Mouse (Mus musculus): ENCODE results near the gene Ssb. TPM values are rescaled to one million over a fixed set of nuclear protein-coding genes. Genes with fewer than 3 reads are reported as not detected.

The Ssb gene
- total and polyA plus RNA-seq, 2 experiments from 2014 or later: 152 to 287 TPM

DNA sequence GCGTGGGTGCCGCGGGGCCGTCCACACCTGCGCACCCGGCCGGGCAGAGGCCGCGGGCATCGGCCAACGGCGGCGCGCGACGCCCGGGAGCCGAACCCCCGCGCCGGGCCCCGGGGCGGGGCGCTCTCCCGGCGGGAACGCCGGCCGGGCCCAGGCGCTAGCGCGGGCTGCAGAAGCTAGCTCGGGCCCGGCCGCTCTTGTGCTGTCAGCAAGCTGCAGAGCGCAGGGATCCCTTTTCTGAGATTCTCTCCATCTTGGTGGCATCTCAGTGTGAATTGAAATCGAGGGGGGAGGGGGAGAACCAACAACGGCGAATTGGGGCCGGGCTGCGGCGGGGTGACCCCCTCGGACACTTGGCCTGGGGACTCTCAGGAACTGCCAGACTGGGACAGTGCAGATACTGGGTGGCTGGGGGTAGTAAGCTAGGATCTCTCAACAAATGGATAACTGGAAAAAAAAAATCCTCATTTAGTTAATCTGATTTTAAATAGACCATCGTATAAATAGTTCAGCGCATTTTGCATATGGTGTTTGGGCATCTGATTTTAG, 38.2 kb upstream of the Ssb start:
- H3K27ac ChIP-seq (ENCODE audit: low read depth, low read length): peak overlapping the region; percentile 98
- peaks cover 33% of the 10 kb centered on the region for H3K4me1 ChIP-seq (ENCODE audit: insufficient read depth)
- H3K27me3 ChIP-seq (ENCODE audit: insufficient read depth, low read length): no peaks in the 10 kb centered on the region
- H3K9me3 ChIP-seq (ENCODE audit: low read length): no peaks in the 10 kb centered on the region
- H3K36me3 ChIP-seq (ENCODE audit: insufficient read depth): 0 out of 2 replicates have a peak, but pooled peaks cover 7% of the 10 kb centered on the region
- DNase-seq (peak; percentile 79), ATAC-seq (peak; percentile 82)
- WGBS: 2% methylated on average over 45 of the region's 45 CpGs
- no peak for TF ChIP-seq CTCF (IDR thresholded peaks at IDR 0.05; ENCODE audit: low read depth)
- H3K4me2 ChIP-seq (ENCODE audit: low read depth): peak overlapping the region; percentile 67
- peak overlapping the region; percentile 89 for H3K4me3 ChIP-seq (ENCODE audit: low read depth, low read length)
- peak overlapping the region; percentile 95 for H3K9ac ChIP-seq

DNA sequence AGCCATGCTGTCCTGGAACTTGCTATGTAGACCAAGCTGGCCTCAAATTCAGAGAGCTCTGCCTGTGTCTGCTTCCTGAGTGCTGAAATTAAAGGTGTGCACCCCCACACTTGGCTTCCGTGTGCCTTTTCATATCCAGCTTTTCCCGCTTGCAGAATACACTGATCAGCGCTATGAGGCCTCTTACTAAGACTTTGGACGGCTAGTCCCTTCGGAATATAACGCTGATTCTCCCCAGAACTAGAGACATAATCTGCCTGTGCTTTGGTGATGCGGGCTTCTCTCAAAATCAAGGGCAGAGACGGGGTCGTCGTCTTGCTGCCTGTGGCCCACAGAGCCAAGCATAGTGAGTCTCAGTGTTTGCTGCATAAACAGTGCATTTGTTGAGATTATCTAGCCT, 35.5 kb upstream of the Ssb start:
- H3K9ac ChIP-seq: no peak overlapping the region
- DNase-seq: no peak
- WGBS: 67% methylated on average over 10 of the region's 10 CpGs

DNA sequence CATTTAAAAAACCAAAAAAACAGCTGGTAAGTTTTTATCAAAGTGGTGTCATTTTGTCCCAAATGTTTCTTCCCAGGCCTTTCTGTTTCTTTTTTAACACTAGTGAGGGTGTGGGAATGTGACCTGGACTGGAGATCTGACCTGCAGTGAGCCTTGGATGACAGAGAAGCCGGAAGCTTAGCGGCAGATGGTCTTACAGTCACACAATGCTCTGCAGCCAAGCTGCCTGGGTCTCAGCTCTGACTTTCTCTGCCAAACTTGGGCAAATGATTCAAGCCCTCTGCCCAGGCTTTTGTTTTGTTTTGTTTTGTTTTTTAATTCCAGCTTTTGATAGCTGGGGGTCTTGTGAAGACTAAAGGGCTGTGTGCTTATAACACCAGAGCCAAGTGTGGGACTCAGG, 35.0 kb upstream of the Ssb start:
- no peak overlapping the region for H3K27ac ChIP-seq (ENCODE audit: low read depth, low read length)
- peaks cover 34% of the 10 kb centered on the region for H3K36me3 ChIP-seq (ENCODE audit: insufficient read depth)
- ATAC-seq: no peak
- no peaks in the 10 kb centered on the region for H3K27me3 ChIP-seq (ENCODE audit: insufficient read depth, low read length)
- H3K9me3 ChIP-seq (ENCODE audit: low read length): no peaks in the 10 kb centered on the region
- peak; percentile 18 for DNase-seq
- TF ChIP-seq CTCF (IDR thresholded peaks at IDR 0.05; ENCODE audit: low read depth): no peak
- no peak overlapping the region for H3K4me2 ChIP-seq (ENCODE audit: low read depth)
- peaks cover 33% of the 10 kb centered on the region for H3K4me1 ChIP-seq (ENCODE audit: insufficient read depth)
- no peak overlapping the region for H3K9ac ChIP-seq
- no peak overlapping the region for H3K4me3 ChIP-seq (ENCODE audit: low read depth, low read length)
- WGBS: 38% methylated on average over 2 of the region's 2 CpGs

More for the DNA sequence above, 35.5 kb upstream of the Ssb start:
- H3K4me3 ChIP-seq (ENCODE audit: low read depth, low read length): no peak overlapping the region
- peaks cover 29% of the 10 kb centered on the region for H3K36me3 ChIP-seq (ENCODE audit: insufficient read depth)
- TF ChIP-seq CTCF (IDR thresholded peaks at IDR 0.05; ENCODE audit: low read depth): no peak
- peak overlapping the region; percentile 29; the same call in 1 of the 2 replicates for H3K27ac ChIP-seq (ENCODE audit: low read depth, low read length)
- peaks cover 33% of the 10 kb centered on the region for H3K4me1 ChIP-seq (ENCODE audit: insufficient read depth)
- H3K27me3 ChIP-seq (ENCODE audit: insufficient read depth, low read length): no peaks in the 10 kb centered on the region
- H3K9me3 ChIP-seq (ENCODE audit: low read length): no peaks in the 10 kb centered on the region
- no peak for ATAC-seq
- no peak overlapping the region for H3K4me2 ChIP-seq (ENCODE audit: low read depth)

DNA sequence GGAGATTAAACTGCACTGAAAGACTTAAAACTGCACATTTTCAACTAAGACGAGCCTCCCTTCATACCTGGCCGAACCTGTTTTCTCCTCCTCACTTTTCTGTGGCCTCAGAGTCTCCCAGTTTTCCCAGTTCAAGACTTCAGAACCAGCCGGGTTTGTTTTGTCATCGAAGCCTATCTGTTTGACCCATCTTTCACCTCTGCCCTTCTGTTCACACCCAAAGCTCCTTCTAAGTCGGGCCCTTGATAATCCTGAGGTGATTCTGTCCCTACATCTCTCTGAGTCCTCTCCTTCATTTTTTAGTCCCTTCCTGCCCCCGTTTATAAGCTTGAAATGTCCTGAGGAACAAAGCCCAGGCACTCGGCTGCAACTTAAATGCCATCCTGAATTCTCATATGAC, 33.3 kb upstream of the Ssb start:
- H3K27ac ChIP-seq (ENCODE audit: low read depth, low read length): no peak overlapping the region
- no peak for TF ChIP-seq CTCF (IDR thresholded peaks at IDR 0.05; ENCODE audit: low read depth)

DNA sequence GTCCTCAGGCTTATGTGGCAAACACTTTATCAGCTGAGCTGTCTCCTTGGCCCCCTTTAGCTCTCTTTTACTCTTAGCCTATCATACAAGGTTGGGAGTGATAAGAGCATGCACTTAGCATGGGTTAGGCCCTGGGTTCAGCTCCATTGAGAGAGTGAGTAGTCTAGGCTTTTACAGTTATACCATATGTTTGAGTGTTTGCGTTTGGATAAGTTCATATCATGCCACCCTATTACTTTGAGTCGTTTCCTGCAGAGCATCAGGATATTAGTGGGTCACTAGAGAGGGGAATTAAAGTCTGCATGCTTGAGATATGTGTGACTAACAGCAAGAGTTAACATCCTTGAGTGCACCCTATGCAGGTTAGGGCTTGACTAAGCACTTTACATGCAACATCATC, 31.7 kb upstream of the Ssb start:
- TF ChIP-seq CTCF (IDR thresholded peaks at IDR 0.05; ENCODE audit: low read depth): no peak
- H3K36me3 ChIP-seq (ENCODE audit: insufficient read depth): peaks cover 51% of the 10 kb centered on the region
- DNase-seq (no peak), ATAC-seq (no peak)
- no peak overlapping the region for H3K27ac ChIP-seq (ENCODE audit: low read depth, low read length)
- H3K4me1 ChIP-seq (ENCODE audit: insufficient read depth): peaks cover 15% of the 10 kb centered on the region
- no peak overlapping the region for H3K4me2 ChIP-seq (ENCODE audit: low read depth)
- 90% methylated on average over 2 of the region's 2 CpGs for WGBS
- no peak overlapping the region for H3K4me3 ChIP-seq (ENCODE audit: low read depth, low read length)
- H3K27me3 ChIP-seq (ENCODE audit: insufficient read depth, low read length): no peaks in the 10 kb centered on the region
- no peaks in the 10 kb centered on the region for H3K9me3 ChIP-seq (ENCODE audit: low read length)
- no peak overlapping the region for H3K9ac ChIP-seq

More for the DNA sequence above, 33.3 kb upstream of the Ssb start:
- Histone ChIP-seq H3K9me3 (ENCODE audit: low read length) (no peaks in the 10 kb centered on the region), H3K27me3 (ENCODE audit: insufficient read depth, low read length) (no peaks in the 10 kb centered on the region), H3K4me3 (ENCODE audit: low read depth, low read length) (no peak overlapping the region), H3K36me3 (ENCODE audit: insufficient read depth) (peaks cover 40% of the 10 kb centered on the region), H3K4me1 (ENCODE audit: insufficient read depth) (peaks cover 25% of the 10 kb centered on the region), H3K9ac (no peak overlapping the region), H3K4me2 (ENCODE audit: low read depth) (no peak overlapping the region)
- WGBS: 58% methylated on average over 7 of the region's 7 CpGs
- DNase-seq (no peak), ATAC-seq (no peak)

DNA sequence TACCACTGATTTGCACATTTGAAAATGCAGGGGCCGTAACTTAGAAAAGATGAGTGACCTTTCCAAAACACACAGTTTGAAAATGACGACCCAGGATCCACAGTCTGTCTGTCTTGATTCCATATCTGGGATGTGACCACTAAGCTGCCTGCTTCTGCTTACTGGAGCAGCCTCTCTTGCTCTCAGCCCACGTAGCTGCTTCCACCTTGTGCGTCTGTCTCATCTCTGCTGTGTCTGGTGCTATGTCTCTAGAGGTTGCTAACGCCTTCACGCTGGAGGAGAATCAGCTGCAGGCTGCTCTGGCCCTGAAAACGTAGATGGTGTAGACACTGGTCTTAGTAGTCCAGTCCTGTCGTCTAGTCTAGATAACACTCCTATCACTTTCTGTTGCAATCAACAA, 31.2 kb upstream of the Ssb start:
- Histone ChIP-seq H3K4me2 (ENCODE audit: low read depth) (no peak overlapping the region), H3K4me1 (ENCODE audit: insufficient read depth) (peaks cover 10% of the 10 kb centered on the region), H3K9me3 (ENCODE audit: low read length) (no peaks in the 10 kb centered on the region), H3K36me3 (ENCODE audit: insufficient read depth) (peaks cover 51% of the 10 kb centered on the region), H3K4me3 (ENCODE audit: low read depth, low read length) (no peak overlapping the region), H3K27me3 (ENCODE audit: insufficient read depth, low read length) (no peaks in the 10 kb centered on the region), H3K27ac (ENCODE audit: low read depth, low read length) (no peak overlapping the region), H3K9ac (no peak overlapping the region)
- no peak for DNase-seq
- 90% methylated on average over 8 of the region's 8 CpGs for WGBS
- no peak for TF ChIP-seq CTCF (IDR thresholded peaks at IDR 0.05; ENCODE audit: low read depth)
- no peak for ATAC-seq

DNA sequence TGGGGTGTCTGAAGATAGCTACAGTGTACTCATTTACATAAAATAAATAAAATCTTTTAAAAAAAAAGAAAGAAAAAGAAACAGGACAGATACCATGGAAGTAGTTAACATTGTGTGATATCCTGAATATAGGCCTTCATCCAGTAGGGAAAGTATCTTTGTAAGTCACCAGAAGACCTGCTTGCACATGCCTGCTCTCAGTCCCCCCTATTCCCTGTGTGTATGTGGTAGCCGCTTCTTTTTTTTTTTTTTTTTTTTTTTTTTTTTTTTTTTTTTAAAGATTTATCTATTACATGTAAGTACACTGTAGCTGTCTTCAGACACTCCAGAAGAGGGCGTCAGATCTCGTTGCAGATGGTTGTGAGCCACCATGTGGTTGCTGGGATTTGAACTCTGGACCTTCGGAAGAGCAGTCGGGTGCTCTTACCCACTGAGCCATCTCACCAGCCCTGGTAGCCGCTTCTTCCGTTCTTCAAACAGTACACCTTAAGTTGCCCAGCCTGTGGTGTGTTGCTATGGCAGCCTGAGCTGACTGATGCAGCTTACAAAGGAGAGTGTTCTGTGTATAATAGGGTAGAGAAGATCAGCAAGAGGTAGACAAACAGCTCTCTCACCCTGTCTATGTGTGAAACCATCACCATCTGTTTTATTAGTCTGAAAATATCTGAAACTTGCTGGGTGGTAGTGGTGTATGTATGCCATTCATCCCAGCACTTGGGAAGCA, 24.0 kb upstream of the Ssb start:
- no peak for TF ChIP-seq CTCF (IDR thresholded peaks at IDR 0.05; ENCODE audit: low read depth)
- 66% methylated on average over 7 of the region's 7 CpGs for WGBS
- Histone ChIP-seq H3K4me3 (ENCODE audit: low read depth, low read length) (no peak overlapping the region), H3K4me2 (ENCODE audit: low read depth) (no peak overlapping the region), H3K9ac (no peak overlapping the region), H3K36me3 (ENCODE audit: insufficient read depth) (peaks cover 25% of the 10 kb centered on the region), H3K27me3 (ENCODE audit: insufficient read depth, low read length) (no peaks in the 10 kb centered on the region), H3K9me3 (ENCODE audit: low read length) (no peaks in the 10 kb centered on the region), H3K4me1 (ENCODE audit: insufficient read depth) (no peaks in the 10 kb centered on the region), H3K27ac (ENCODE audit: low read depth, low read length) (no peak overlapping the region)
- DNase-seq (no peak), ATAC-seq (peak; percentile 38)

All from forebrain, postnatal 0 days (tissue).